ENCODE assay signal across 11 mouse cellular contexts in the genomic region with DNA sequence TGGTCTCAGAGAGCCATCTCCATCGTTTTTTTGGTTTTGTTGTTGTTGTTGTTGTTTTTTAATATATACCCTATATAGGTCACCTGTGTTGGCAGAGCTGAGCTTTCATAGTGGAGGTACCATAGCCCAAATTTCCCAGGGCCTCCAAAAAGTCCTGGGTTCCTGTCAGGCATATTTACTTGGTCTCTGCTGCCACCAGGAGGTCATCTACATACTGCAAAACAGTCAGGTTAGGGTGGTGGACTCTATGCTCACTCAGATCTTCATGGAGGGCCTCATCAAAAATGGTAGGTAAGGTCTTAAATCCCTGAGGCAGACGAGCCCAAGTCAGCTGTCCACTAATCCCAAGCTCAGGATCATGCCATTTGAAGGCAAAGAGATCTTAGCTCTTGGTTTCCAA.
DNase-seq lines count a peak whose midpoint lies in the region; TF ChIP-seq lines count a peak whose summit lies in the region.
"Had no signal": no experiment of that assay in that cellular context is flagged by ENCODE, and none has a peak within 500 bp of the region (broad histone marks: within the 10 kb centered on the region; RNA-seq: fewer than 3 reads in every experiment).

No protein-coding gene starts in this region.

- peak in 1 of 2 experiments; percentile 8 for DNase-seq in cerebellum, adult 2 months
- DNase-seq in cerebellum, postnatal 36 days, result no peak
- DNase-seq in left cerebral cortex, adult 2 months (ENCODE audit: extremely low spot score in 1 of 2, low spot score in 2 of 2), result peak; percentile 19 to 28
- no peak for DNase-seq in left cerebral cortex, postnatal 10 days (ENCODE audit: extremely low spot score in 1 of 2, low spot score in 2 of 2)
- peak; percentile 20 to 40 for DNase-seq in left cerebral cortex, postnatal 25 days (ENCODE audit: low spot score in 2 of 2)
- no peak for DNase-seq in neural tube, embryonic 10.5 days (ENCODE audit: extremely low spot score, low spot score)
- no peak for DNase-seq in spleen, postnatal 36 days (ENCODE audit: low spot score in 2 of 2)
- DNase-seq: thymus, postnatal 25 days had no signal

- TF ChIP-seq CTCF in cerebellum, adult 2 months (IDR thresholded peaks at IDR 0.05; ENCODE audit: borderline replicate concordance, insufficient read depth, low read depth, low read length), result 0 out of 2 replicates have a peak, but pooled peaks have one; percentile 13
- peak; percentile 63 for TF ChIP-seq CTCF in left cerebral cortex, adult 2 months (IDR thresholded peaks at IDR 0.05)
- peak; percentile 64 for TF ChIP-seq CTCF in cortical plate, adult 2 months (IDR thresholded peaks at IDR 0.05; ENCODE audit: extremely low read depth, insufficient read depth, low read length)

- H3K27me3 ChIP-seq in cerebellum, adult 2 months (ENCODE audit: control insufficient read depth, insufficient read depth, low read length), result no peaks in the 10 kb centered on the region

- H3K27ac ChIP-seq in cerebellum, adult 2 months (ENCODE audit: insufficient read depth, low read length), result no peak overlapping the region
- H3K27ac ChIP-seq in left cerebral cortex, adult 2 months, result no peak overlapping the region
- no peak overlapping the region for H3K27ac ChIP-seq in cortical plate, adult 2 months (ENCODE audit: insufficient read depth, low read length)
- H3K27ac ChIP-seq: macrophage had no signal

- intact Hi-C loops in left cerebral cortex, adult 2 months (cut with DNase I), result loop anchor here (2.0 kb wide), 1 partner anchor 143 kb away; no protein-coding TSS in a partner anchor
- intact Hi-C loops in left cerebral cortex, postnatal 10 days (cut with DNase I), result no loop called here
- intact Hi-C loops in left cerebral cortex, postnatal 25 days (cut with DNase I), result loop anchor here (2.0 kb wide), 1 partner anchor 143 kb away; no protein-coding TSS in a partner anchor

- no peak for TF ChIP-seq POLR2A in cerebellum, adult 2 months (IDR thresholded peaks at IDR 0.05; ENCODE audit: borderline replicate concordance, insufficient read depth, low read length)
- TF ChIP-seq POLR2A in cortical plate, adult 2 months (IDR thresholded peaks at IDR 0.05; ENCODE audit: extremely low read depth, insufficient read depth, low read length), result no peak

- H3K4me1 ChIP-seq in cerebellum, adult 2 months (ENCODE audit: control insufficient read depth, insufficient read depth, low read length), result no peaks in the 10 kb centered on the region
- no peaks in the 10 kb centered on the region for H3K4me1 ChIP-seq in cortical plate, adult 2 months (ENCODE audit: control insufficient read depth, insufficient read depth, low read length)

- no peak overlapping the region for H3K4me3 ChIP-seq in cerebellum, adult 2 months (replicated peaks; ENCODE audit: insufficient read depth, low read depth, low read length)
- no peak overlapping the region for H3K4me3 ChIP-seq in left cerebral cortex, adult 2 months
- H3K4me3 ChIP-seq in cortical plate, adult 2 months (ENCODE audit: insufficient read depth, low read length), result no peak overlapping the region
- H3K4me3 ChIP-seq: erythroblast, embryonic 14.5 days had no signal

- WGBS in cerebellum, adult 2 months, result 43% methylated on average over 2 of the region's 2 CpGs

Comparison
In these comparisons a context has a peak if more than half of its experiments do, and no peak if none do; other contexts are left out.
1. DNase-seq: peak in left cerebral cortex, adult 2 months (2 of 2) and left cerebral cortex, postnatal 25 days (2 of 2); none in cerebellum, postnatal 36 days (0 of 2), left cerebral cortex, postnatal 10 days (0 of 2), neural tube, embryonic 10.5 days (single experiment) and spleen, postnatal 36 days (0 of 2).
2. CTCF ChIP-seq: peak in every context shown above with its lines; median percentile 64 in cortical plate, adult 2 months; 63 in left cerebral cortex, adult 2 months; 13 in cerebellum, adult 2 months.